Mouse (Mus musculus): Measurements from ENCODE around the gene Atp12a.

Gene Atp12a

DNA sequence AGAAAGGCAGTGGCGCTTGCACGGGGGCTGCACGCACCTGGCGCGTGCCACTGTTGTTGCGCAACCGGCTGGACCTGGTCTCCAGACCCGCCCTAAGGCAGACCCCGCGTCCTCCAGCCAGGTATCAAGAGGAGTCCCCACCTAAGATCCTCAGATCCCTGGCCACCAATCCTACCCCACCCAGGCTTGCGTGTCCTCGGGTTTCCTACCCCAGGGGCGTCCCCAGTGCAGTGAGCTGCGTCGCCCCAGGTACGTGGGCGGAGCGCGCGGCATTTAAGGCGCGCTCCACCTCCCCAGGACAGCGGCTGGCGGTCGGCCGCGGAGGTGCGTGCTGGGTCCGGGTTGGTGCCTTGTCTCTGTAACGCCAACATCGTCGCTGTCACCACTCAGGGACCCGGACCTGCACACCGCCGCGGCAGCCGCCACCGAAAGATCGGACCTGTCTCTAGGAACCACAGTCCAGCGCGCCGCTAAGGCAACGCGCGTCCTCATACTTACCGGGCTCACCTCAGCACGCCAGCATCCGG lies at the start of gene Atp12a:
Atp12a (plus strand) TSS at position 358 of the 527 bp plus-strand sequence.
- peak; percentile 17 for DNase-seq (ENCODE audit: extremely low spot score)

DNA sequence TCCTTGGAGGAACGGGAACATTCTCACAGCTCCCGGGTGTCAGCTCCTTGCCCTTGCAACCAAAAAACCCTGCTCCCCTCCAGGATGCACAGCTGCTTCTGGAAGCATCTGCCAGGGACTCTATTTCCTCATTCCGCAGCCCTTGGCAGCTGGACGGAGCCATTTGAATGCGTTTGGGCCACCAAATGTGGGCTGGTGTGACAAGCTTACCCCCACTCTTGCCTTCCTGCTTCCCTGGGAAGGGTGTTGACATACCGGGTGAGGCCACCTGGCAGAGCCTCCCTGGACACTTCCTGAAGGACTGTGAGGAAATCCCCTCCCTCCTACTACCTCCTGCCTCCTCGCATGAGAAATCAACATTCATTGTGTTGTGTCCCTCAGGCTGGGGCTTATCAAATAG lies 49.3 kb upstream of the Atp12a start:
- DNase-seq (ENCODE audit: extremely low spot score), result no peak

DNA sequence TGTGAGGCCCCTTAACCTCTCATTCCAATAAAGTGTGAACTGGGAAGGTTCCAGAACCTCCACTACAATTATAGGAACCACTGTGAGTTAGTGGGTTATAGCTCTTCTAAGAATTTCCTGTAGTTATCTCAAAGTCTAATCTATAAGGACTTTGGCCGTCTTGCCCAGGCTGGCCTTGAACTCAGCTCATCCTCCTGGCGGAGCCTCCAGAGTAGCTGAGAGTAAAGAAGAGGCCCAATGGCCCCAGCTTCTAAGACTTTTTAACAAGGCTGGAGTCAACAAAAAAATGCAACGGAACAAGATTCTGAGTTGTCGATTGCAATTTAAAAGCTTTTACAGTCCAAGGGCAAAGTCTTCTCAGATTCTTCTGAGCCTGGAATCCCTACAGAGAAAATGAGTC lies 48.5 kb upstream of the Atp12a start:
- no peak for DNase-seq (ENCODE audit: extremely low spot score)

DNA sequence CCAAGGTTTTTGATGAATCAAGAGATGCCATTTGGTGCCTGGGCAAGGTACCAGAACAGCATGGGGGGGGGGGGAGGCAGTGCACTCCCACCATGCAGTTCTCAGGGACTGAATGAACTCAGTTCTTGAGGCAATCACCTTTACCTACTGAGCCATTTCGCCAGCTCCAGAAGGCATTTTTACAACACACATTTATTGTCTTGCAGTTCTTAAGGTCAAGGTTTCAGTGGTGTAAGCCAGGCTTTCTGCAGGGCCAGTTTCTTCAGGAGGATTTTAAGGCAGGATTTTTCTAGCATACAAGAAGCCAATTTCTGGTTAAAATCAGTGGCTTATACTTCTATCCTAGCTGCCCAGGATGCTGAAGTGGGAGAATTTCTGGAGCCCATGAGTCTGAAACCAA lies 41.9 kb upstream of the Atp12a start:
- DNase-seq (ENCODE audit: extremely low spot score), result no peak

DNA sequence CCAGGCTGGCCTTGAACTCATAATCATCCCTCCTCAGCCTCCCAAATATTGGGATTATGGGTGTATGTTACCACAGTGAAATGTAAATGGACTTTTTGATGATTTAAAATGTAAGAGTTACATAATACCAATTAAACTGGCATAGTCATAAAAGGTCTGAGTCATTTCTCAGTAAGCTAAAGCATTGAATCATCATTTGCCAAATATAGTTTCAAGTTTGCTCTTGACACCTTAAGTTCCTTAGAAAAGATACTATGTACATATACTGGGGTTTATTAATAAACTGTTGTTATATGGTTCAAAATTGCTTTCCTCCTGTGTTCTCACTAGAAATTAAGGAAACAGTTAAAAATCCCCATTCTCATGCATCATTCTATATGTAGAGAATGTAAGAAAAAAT lies 39.8 kb upstream of the Atp12a start:
- no peak for DNase-seq (ENCODE audit: extremely low spot score)

DNA sequence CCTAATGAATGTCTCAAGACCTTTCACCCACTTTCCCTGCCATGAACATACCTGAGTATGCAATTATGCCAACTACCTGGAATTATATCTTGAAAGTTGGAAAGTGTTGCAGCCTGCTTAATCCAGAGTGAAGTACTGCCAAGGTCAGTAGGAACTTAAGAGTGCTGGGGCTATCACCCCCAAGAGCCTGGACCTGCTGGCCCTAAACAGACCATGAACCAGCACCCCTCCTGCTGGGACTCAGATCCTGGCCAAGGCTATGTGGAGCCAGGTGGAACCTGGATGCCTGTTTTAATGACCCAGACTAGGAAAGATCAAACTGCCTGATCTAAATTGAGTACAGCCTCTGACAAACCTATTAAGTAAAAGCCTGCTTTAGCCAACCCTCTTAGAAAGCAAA lies 31.2 kb upstream of the Atp12a start:
- DNase-seq (ENCODE audit: extremely low spot score), result no peak

DNA sequence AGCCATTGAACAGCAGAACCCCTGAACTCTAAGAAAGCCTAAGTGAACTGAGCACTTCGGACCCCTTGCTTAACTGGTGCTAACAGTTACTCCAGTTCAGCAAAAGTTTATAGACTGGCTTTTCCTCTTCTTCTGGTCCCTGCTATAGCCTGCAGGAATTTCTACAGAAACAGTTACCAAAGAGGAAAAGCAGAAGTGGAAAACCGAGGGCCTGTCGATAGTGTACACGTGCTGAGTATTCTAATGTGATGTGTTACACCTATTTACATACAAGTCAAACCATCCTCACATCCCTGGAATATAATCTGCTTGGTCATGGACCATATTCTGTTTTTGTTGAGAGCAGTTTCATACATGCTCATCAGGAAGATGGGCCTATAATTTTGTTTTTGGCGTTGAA lies 30.4 kb upstream of the Atp12a start:
- DNase-seq (ENCODE audit: extremely low spot score), result no peak

DNA sequence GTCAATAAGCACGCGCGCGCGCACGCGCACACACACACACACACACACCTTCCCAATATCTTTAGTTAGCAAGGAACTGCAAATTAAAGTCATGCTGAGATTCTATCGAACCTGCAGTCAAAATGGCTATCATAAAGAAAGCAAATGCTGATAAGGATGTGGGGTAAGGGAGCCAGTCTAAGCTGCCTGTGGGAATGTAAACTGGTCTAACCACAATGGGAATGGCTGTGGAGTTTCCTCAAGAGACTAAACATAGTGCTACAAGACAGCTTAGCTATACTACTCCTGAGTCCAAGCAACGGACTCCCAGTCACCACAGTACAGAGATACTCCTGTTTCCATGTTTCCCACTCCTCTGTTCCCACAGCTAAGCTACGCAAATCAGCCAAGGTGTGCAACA lies 28.8 kb upstream of the Atp12a start:
- DNase-seq (ENCODE audit: extremely low spot score), result no peak

DNA sequence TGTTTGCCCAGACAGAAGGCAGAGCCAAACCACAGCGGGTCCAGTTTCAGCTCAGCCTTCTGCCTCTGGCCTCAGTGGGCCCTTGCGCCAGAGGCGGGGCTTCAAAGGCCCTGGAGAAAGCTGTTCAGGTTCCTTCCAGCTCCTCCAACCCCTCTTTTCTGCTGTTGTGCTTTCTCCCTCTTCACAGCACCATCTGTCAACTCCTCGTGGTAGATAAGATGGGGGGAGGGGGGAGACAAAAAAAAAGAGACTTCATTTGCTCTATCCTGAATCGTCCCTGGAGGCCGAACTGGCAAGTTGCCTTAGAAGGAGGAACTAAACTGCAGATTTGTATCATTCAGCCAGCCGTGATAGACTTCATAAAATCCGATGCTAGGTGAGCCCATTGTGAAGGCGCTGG lies 27.8 kb upstream of the Atp12a start:
- DNase-seq (ENCODE audit: extremely low spot score), result no peak

DNA sequence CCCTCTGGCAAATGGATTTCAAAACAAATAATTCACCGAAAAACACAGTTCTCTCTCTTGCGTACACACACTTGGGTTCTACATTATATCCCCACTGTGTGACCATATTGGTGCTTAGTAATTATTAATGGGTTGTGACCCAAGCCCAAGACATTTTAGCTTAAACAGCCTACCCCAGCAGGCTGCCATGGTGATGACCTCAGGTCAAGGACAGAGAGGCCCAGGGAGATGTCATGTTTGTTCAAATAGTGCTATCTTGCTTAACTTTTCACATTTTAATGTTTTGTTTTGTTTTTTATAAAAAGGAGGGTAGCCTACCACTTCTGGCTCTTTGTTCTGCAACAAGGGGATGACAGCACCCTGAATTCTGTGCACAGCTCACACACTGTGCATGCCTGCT lies 27.2 kb upstream of the Atp12a start:
- DNase-seq (ENCODE audit: extremely low spot score), result no peak

DNA sequence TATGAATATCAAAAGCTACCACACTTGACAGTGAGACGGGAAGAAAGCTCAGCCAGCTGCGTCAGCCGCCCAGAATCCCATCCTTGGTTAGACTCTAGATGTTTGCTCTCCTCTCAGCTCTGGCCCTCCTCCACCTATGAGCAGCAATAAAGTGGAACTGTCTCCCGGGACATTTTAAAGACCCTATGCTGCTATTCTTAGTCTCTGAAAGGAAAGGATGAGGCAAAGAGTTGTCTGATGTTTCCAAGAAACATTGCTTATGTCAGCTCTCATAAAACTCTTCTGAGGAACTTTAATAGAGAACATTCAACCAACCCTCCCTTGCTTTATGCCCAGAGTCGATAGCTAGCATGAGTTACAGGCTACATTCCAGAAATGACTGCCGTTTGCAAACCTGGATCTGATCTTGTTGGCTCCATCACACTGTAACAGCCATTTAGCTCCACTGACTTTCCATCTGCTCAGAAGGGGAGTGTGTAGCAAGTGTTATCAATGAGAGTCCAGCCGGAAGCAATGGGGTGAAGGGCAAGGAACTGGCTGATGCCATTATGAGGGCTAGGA lies 25.9 kb upstream of the Atp12a start:
- DNase-seq (ENCODE audit: extremely low spot score), result no peak

DNA sequence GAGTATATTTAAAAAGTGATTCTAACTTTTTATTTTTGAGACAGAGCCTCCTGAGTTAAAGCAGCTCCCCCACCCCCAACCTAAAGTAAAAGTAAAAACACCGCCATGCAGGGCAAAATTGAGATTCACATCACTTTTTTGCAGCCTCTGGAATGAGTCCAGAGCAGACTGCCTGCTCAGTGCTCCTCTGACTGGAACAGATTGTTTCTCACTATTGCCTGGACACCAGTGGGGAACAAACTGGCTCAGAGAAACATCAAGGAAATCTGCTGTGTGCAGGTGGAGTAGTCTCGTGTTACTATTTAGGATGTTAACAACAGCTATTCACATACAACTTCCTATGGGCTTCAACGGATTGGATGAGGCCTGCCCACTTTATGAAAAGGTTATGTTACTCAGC lies 16.2 kb upstream of the Atp12a start:
- no peak for DNase-seq (ENCODE audit: extremely low spot score)

DNA sequence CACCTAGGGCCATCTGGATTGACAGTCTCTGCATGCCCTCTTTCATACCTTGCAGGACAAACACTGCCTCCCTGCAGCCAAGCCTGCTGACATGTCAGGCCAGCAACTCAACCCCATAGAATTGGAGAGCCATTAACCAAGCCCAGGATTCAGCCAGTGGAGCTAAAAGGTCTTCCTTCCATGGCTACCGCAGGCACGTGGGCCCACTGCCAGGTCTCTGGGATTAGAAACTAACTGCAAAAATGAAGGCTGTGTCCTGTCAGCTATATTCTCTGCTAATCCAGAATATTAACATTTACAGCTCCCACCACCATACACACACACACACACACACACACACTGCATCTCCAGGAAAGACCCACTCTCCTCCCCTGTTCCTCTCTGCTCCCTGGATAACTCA lies 15.3 kb upstream of the Atp12a start:
- no peak for DNase-seq (ENCODE audit: extremely low spot score)

DNA sequence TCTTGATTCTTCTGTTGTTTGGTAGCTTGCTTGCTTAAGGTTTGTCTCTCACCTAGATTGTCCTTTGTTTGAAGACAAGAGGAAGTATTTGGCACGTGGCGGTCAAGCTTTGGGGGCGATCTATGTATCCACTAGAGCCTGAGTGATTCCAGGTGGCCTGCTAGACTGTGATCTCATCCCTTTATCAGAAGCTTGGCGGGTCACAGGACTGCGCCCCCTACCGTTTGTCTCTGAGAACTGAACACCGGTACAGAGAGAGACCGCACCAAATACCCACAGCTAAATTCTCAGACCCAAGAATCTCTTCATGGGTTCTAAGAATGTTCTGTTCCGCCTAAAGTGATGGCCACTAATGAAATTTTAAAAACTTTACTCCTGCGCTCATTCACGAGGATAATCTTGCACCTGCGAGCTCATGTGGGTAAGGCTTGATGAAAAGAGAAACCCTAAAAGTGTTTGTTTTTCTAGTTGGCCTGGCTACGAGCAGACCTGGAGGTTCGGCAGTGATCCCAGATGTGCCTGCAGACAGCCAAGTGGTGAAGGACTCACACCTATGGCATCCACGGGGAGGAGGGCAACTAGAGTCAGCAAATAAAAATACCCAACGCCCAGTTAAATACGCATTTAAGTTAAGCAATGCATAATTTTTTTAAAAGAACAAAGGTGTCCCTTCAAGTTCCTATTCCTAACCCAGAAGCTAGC lies 12.8 kb upstream of the Atp12a start:
- DNase-seq (ENCODE audit: extremely low spot score), result peak; percentile 62

DNA sequence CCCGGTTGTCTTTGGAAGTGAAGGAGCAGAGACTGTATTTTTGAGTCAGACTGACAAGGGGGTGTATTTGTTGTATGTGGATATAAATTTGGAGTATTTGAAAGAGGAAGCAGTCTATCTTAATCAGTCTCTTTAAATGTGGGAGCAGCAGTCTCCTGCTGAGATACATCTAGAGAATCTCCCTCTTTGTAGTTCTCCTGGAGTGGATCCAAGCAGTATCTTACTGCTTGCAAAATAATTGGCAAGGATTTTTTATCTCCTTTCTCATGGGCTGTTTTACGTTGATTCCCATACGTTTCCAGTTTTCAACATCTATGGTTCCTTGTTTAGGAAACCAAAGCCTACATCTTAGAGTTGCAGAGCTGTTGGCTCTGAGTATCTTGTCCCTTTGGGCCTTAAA lies 10.1 kb upstream of the Atp12a start:
- DNase-seq (ENCODE audit: extremely low spot score), result no peak

DNA sequence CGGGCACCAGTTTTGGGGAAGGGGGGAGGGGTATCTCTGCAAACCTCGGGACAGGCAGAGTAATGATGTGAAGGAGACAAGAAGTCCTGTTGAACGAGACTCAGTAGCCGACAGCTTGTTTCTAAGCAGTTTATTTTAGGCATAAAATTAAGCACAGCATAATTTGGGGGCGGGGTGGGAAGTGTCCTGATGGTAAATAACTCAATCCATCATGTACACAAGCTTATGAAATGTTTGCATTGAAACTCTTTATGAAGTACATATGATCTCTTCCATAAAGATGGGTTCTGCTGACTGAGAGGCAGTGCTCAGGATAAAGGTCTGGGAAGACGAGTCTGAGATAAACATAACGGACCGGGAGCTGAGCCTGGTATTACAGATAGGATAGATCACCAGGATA lies 9.5 kb upstream of the Atp12a start:
- DNase-seq (ENCODE audit: extremely low spot score), result no peak

DNA sequence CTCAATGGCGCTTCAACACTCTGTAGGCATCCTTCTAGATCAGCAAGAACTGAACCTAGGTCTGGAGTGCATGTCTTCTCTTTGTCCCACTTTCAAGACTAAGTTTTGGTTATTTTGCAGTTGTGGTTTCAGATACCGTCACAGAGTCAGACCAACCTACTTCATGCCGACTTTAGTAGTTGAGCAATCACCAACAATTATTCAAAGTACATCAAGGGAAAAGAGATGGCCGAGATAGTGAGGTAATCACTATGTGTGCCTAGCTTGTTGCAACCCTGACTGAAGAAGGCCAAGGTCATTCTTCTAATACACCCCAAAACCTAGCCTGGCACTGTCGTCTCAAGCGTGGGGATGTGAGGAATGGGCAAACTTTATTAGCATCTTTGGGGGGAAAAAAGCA lies 8.7 kb upstream of the Atp12a start:
- DNase-seq (ENCODE audit: extremely low spot score), result no peak

DNA sequence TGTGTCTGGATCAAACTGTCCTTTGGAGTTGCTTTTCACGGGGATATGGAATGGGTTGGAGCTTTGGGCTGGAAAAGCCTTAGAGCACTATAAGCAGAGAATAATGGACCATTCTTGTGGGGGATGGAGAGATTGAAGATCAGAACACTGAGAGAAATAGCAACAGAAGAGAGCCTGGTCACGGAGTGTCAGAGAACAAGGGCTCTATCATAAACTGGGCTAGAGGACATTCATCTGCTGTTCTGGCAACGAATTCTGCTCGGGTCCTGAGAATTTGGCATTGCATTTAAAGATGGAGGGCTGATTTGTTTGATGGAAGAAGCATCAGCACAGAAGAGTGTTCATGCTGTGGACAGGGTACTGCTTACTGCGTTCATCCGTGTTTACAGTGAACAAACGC lies 6.4 kb upstream of the Atp12a start:
- no peak for DNase-seq (ENCODE audit: extremely low spot score)

DNA sequence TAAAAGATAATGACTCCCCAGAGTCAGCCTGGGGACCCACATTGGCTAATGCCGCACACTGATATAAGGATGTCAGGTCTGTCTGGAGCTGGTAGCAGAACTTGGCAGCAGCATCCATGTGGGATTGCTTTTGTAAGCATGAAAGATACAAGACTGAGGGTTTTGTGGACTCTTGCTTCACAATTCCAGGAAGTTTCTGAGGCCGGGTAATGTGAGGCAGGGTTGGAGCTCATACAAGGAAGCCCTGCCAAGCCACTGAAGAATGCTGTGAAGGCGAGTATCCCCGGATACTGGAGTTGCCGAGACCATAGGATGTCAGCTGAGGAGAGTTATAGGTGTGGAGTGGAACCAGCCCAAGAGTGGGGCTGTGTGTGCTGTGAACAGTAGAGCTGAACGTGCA lies 5.7 kb upstream of the Atp12a start:
- DNase-seq (ENCODE audit: extremely low spot score), result no peak

DNA sequence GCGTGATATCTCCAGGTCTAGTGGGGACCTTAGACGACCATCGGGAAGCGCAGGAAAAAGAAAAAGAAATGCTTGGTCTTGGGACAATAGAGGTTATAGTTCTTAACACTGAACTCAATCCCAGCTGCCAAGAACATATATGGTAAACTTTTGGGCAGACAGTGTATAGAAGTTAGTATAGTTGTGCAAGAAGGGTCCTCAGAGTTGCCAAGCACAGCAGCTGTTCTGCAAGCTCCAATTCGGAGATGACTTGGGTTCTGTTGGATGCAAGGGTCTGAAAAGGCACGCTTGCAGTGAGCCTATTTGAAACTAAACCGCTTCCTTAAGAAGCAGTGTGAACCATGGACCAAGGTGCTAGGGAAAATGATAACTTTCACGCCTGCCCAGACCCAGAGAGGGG lies 424 bp downstream of the Atp12a start:
- no peak for DNase-seq (ENCODE audit: extremely low spot score)

DNA sequence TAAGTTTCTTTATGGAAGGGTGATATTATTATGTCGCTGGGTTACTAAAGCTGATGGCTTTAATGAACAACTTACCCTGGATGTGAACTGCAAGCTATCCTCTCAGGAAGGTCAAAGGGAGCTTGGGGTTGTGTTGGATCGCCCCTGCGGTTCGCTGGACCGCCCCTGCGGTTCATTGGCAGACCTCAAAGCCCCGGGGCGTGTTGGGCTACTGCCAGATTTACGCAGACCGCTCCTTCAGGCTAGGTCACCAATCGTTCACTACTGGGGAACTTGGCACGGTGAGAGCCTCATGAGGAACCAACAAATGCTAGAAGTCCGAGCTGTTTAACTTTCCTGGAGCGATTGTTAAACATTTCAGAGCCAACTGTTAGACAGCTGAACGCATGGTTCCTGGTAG lies 1.8 kb downstream of the Atp12a start:
- no peak for DNase-seq (ENCODE audit: extremely low spot score)

DNA sequence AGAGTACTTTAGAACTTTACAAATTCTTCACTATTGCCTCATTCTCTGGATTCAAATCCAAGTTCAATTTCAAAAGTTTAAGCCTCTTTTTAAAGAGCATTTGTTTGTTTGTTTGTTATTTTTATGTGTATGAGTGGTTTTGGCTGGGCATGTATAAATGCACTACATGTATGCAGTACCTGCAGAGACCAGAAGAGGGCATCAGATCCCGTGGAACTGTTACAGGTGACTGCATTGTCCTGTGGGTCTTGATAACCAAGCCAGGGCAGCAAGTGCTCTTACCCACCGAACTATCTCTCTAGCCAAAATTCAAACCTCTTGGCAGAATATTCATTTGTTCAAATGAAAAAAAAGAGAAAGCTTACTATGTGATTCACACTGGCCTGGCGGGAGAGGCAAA lies 4.0 kb downstream of the Atp12a start:
- DNase-seq (ENCODE audit: extremely low spot score), result peak; percentile 41

DNA sequence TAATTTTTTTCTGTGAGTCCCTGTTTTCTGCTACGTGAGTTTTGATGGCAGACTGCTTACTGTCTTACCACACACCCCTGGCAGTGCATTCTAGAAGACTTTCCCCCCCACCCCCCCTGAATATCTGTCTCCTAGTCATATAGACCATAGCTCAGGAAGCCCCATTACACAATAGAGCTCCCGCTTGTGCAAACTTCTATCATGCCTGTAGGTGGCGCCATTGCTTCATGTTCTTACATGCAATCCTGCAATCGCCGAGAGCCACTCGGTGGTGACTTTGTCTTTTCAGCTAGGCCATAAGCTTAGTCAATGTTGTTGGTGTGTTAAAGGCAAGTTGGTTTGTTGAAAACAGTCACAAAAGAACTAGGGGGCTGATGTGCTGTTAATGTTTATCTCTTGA lies 10.9 kb downstream of the Atp12a start:
- peak; percentile 78 for DNase-seq (ENCODE audit: extremely low spot score)

DNA sequence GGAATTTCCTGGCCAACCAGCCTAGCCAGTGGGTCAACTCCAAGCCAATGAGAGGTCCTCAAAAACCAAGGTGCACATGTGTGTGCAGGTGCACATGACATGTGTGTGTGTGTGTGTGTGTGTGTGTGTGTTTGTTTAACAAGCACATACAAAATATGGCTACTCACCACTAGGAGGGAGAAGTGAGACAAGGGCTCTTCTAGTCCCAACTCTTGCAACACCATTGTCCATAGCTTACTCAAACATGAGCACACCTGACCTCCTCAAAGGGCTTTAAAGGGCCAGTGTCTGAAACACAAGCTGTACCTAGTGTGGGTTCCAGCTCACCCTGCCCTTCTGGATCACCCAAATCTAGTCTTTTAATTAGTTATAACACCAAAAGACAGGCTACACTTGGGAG lies 12.9 kb downstream of the Atp12a start:
- DNase-seq (ENCODE audit: extremely low spot score), result no peak

Measured in embryo, embryonic 9.5 days (tissue).